Mouse (Mus musculus) embryonic fibroblast, embryonic 13.5 days (primary cell): ENCODE results near the gene Nr2e3.

ENCODE experiments used
- CTCF ChIP-seq: IDR thresholded peaks from 2 replicates; pipeline ENCODE4 v1.5.1; 2011; ENCODE audit warnings: mild to moderate bottlenecking, control low read depth, low read length, moderate library complexity, borderline replicate concordance; ENCODE audit not compliant: insufficient read depth
- POLR2A ChIP-seq: IDR thresholded peaks from 2 replicates; pipeline ENCODE4 v1.6.1; 2011; ENCODE audit warnings: low read depth, mild to moderate bottlenecking, control low read depth, low read length, moderate library complexity

DNA sequence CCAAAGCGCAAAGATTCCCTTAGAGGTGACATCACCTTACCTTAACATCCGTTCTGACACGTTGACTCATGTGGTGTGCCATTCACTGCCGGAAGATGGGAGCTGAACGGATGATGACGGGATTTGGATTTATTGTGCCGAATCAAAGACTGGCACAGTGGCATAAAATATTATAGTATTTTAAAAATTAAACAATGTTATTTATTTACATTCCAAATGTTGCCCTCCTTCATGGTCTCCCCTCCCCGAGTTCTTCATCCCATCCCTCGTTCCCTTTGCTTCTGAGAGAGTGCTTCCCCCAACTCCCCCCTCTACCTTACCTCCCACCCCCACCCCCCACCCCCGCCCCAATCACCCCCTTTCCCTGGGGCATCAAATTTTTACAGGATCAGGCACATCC lies at the start of gene Nr2e3:
- TF ChIP-seq POLR2A (no peak), CTCF (no peak)
